Mouse (Mus musculus): ENCODE measurements around the gene Nfia.

Gene Nfia

GRCm38 (mm10) chr4:97839406-97840101, 67.0 kb downstream of the Nfia start:
- peak; percentile 27 for DNase-seq (ENCODE audit: low spot score)

GRCm38 (mm10) chr4:97840227-97841062, 67.9 kb downstream of the Nfia start:
- DNase-seq (ENCODE audit: low spot score), result no peak

GRCm38 (mm10) chr4:97841063-97841595, 68.6 kb downstream of the Nfia start:
- no peak for DNase-seq (ENCODE audit: low spot score)

- peak; percentile 37 for DNase-seq (ENCODE audit: low spot score)
These were observed 69.2 kb downstream of the Nfia start for GRCm38 (mm10) chr4:97841745-97842144.

GRCm38 (mm10) chr4:97843981-97844690, 71.6 kb downstream of the Nfia start:
- no peak for DNase-seq (ENCODE audit: low spot score)

- DNase-seq (ENCODE audit: low spot score), result no peak
These were observed 72.4 kb downstream of the Nfia start for GRCm38 (mm10) chr4:97844899-97845298.

GRCm38 (mm10) chr4:97847653-97848052, 75.1 kb downstream of the Nfia start:
- no peak for DNase-seq (ENCODE audit: low spot score)

- no peak for DNase-seq (ENCODE audit: low spot score)
These were observed 78.5 kb downstream of the Nfia start for GRCm38 (mm10) chr4:97850991-97851390.

GRCm38 (mm10) chr4:97851698-97852097, 79.2 kb downstream of the Nfia start:
- no peak for DNase-seq (ENCODE audit: low spot score)

- DNase-seq (ENCODE audit: low spot score), result no peak
These were observed 80.1 kb downstream of the Nfia start for GRCm38 (mm10) chr4:97852626-97853025.

GRCm38 (mm10) chr4:97854779-97855178, 82.2 kb downstream of the Nfia start:
- DNase-seq (ENCODE audit: low spot score), result no peak

- DNase-seq (ENCODE audit: low spot score), result no peak
These were observed 83.3 kb downstream of the Nfia start for GRCm38 (mm10) chr4:97855712-97856420.

- DNase-seq (ENCODE audit: low spot score), result no peak
These were observed 85.0 kb downstream of the Nfia start for GRCm38 (mm10) chr4:97857549-97857948.

GRCm38 (mm10) chr4:97859431-97859830, 86.9 kb downstream of the Nfia start:
- DNase-seq (ENCODE audit: low spot score), result no peak

GRCm38 (mm10) chr4:97860376-97860775, 87.8 kb downstream of the Nfia start:
- no peak for DNase-seq (ENCODE audit: low spot score)

- no peak for DNase-seq (ENCODE audit: low spot score)
These were observed 88.3 kb downstream of the Nfia start for GRCm38 (mm10) chr4:97860791-97861344.

- no peak for DNase-seq (ENCODE audit: low spot score)
These were observed 89.8 kb downstream of the Nfia start for GRCm38 (mm10) chr4:97862379-97862778.

GRCm38 (mm10) chr4:97864276-97864675, 91.7 kb downstream of the Nfia start:
- DNase-seq (ENCODE audit: low spot score), result no peak

- no peak for DNase-seq (ENCODE audit: low spot score)
These were observed 92.9 kb downstream of the Nfia start for GRCm38 (mm10) chr4:97865410-97865953.

GRCm38 (mm10) chr4:97866463-97866862, 93.9 kb downstream of the Nfia start:
- no peak for DNase-seq (ENCODE audit: low spot score)

GRCm38 (mm10) chr4:97868307-97868937, 95.9 kb downstream of the Nfia start:
- DNase-seq (ENCODE audit: low spot score), result no peak
